Mouse (Mus musculus) heart, postnatal 0 days (tissue): ENCODE measurements around the gene Hsd3b6.

Experiments used
- CTCF ChIP-seq: IDR thresholded peaks from 2 replicates; pipeline ENCODE4 v1.5.1; 2016; ENCODE audit warnings: antibody characterized with exemption, control low read depth, low read depth
- EP300 ChIP-seq: IDR thresholded peaks from 2 replicates; pipeline ENCODE4 v1.6.1; 2016; ENCODE audit warnings: antibody characterized with exemption, low read depth

- TF ChIP-seq CTCF (no peak), EP300 (no peak)
These were observed 33.3 kb downstream of the Hsd3b6 start for GRCm38 (mm10) chr3:98780921-98781320.
